Mouse (Mus musculus): ENCODE results near the gene Rnf41.

Rnf41 gene

DNA sequence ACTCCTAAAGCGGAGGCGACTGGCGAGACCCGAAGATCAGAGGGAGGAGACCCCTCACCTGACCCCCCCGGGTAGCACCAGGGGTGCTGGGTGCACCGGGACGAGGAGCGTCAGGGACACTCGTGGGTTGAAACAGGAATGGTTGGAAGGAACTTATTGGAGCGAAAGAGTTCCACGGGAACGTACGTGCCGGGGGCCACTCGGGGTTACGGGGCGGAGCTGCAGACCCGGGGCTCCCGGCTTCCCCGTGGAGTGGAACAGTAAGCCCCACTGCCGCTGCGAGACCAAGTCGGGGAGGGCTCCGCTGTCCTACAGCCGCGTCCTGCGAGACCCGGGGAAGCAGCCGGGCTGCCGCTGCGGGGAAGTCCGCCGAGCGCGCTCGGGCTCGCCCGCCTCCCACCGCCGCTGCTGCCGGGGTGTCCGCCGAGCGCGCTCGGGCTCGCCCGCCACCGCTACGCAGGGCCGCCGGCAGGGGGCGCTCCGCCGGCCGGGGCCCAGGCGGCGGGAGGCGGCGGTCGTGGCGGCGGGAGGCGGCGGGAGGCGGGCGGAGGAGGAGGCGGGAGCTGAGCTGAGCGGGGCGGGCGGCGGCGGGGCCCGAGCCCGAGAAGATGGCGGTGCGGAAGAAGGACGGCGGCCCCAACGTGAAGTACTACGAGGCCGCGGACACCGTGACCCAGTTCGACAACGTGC, 47.4 kb downstream of the Rnf41 start, which contains the start of gene Smarcc2:
Smarcc2 (plus strand) TSS at position 530 of the 690 bp plus-strand sequence.
- POLR2A ChIA-PET = interaction anchor here (1.0 to 4.9 kb wide), 15 partner anchors 10 to 136 kb away, joined by 3 to 31 read pairs (median 6); partner anchors contain the start of genes Esyt1 (in 2 of the 4), Zc3h10 (in 2 of the 4), Cnpy2 (in 1 of the 4) and Myl6 (in 1 of the 4)
- CTCF ChIA-PET = interaction anchor here in 3 of 4 experiments (0.6 to 2.1 kb wide), 7 partner anchors 10 to 412 kb away, joined by 3 to 8 read pairs (median 3); no protein-coding TSS in a partner anchor

GRCm38 (mm10) chr10:128459409-128460269, 48.2 kb downstream of the Rnf41 start:
- ChIA-PET CTCF (interaction anchor here (0.6 to 2.1 kb wide), 15 partner anchors 10 to 954 kb away, joined by 3 to 9 read pairs (median 4); partner anchors contain the start of gene Esyt1 (in 1 of the 4)), POLR2A (interaction anchor here (0.5 to 4.9 kb wide), 44 partner anchors 9 to 397 kb away, joined by 3 to 31 read pairs (median 4); partner anchors contain the start of genes Cnpy2 (in 3 of the 4), Myl6 (in 3 of the 4), Zc3h10 (in 3 of the 4) and Esyt1 (in 2 of the 4))

DNA sequence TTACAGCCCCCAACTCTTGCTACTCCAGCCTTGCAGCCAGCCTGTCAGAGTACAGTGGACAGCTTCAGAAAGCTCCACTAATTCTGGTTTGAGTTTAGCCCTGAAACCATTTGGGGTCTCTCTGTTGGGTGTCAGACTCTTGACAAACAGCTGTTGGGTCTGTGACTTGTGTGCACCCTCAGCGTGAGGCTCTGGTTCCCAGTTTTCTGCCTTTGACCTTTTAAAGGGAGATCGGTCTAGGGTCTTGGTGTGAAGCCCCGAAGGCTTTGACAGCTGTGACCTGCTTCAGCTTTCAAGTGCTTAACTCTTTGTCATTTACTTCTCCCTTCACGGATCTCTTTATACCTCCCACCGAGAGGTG, 48.8 kb downstream of the Rnf41 start:
- ChIA-PET POLR2A (interaction anchor here in 3 of 4 experiments (0.7 to 4.9 kb wide), 35 partner anchors 9 to 345 kb away, joined by 3 to 31 read pairs (median 5); partner anchors contain the start of genes Cnpy2 (in 3 of the 3), Myl6 (in 3 of the 3), Esyt1 (in 2 of the 3) and Zc3h10 (in 2 of the 3)), CTCF (interaction anchor here (0.6 to 2.1 kb wide), 11 partner anchors 14 to 153 kb away, joined by 3 to 9 read pairs (median 5); partner anchors contain the start of gene Esyt1 (in 1 of the 4))

GRCm38 (mm10) chr10:128474366-128474765, 62.9 kb downstream of the Rnf41 start:
- POLR2A ChIA-PET = interaction anchor here (0.6 to 5.8 kb wide), 69 partner anchors 8 to 391 kb away, joined by 3 to 62 read pairs (median 5); partner anchors contain the start of genes Myl6 (in 4 of the 4), Myl6b (in 3 of the 4), Nabp2 (in 3 of the 4) and Rnf41 (in 3 of the 4)
- CTCF ChIA-PET = interaction anchor here (0.5 to 2.5 kb wide), 36 partner anchors 8 to 960 kb away, joined by 3 to 15 read pairs (median 4); partner anchors contain the start of genes Myl6 (in 2 of the 4), Nabp2 (in 2 of the 4), Rnf41 (in 2 of the 4) and Erbb3 (in 1 of the 4)

- ChIA-PET POLR2A (interaction anchor here in 2 of 4 experiments (0.6 to 8.0 kb wide), 9 partner anchors 10 to 67 kb away, joined by 3 to 62 read pairs (median 10); partner anchors contain the start of genes Esyt1 (in 2 of the 2), Myl6b (in 1 of the 2) and Zc3h10 (in 1 of the 2)), CTCF (interaction anchor here in 1 of 4 experiments (1.4 kb wide), 1 partner anchor 8 kb away, joined by 4 read pairs; the partner anchor contains the start of gene Myl6)
These were observed 74.9 kb downstream of the Rnf41 start for GRCm38 (mm10) chr10:128486370-128486769.

- CTCF ChIA-PET = interaction anchor here in 2 of 4 experiments (0.6 to 1.4 kb wide), 4 partner anchors 14 to 286 kb away, joined by 3 to 5 read pairs (median 4); partner anchors contain the start of gene Esyt1 (in 1 of the 2)
- POLR2A ChIA-PET = interaction anchor here (0.6 to 8.0 kb wide), 27 partner anchors 8 to 185 kb away, joined by 3 to 62 read pairs (median 4); partner anchors contain the start of genes Esyt1 (in 2 of the 4), Myl6b (in 2 of the 4), Nabp2 (in 2 of the 4) and Rnf41 (in 2 of the 4)
These were observed 76.6 kb downstream of the Rnf41 start for GRCm38 (mm10) chr10:128487861-128488712.

- ChIA-PET CTCF (interaction anchor here in 2 of 4 experiments (0.6 kb wide), 3 partner anchors 130 to 285 kb away, joined by 3 read pairs; no protein-coding TSS in a partner anchor), POLR2A (interaction anchor here (0.9 to 8.0 kb wide), 23 partner anchors 9 to 185 kb away, joined by 3 to 62 read pairs (median 5); partner anchors contain the start of genes Myl6b (in 2 of the 4), Zc3h10 (in 2 of the 4), Esyt1 (in 1 of the 4) and Nabp2 (in 1 of the 4))
These were observed 77.3 kb downstream of the Rnf41 start for GRCm38 (mm10) chr10:128488776-128489175.

DNA sequence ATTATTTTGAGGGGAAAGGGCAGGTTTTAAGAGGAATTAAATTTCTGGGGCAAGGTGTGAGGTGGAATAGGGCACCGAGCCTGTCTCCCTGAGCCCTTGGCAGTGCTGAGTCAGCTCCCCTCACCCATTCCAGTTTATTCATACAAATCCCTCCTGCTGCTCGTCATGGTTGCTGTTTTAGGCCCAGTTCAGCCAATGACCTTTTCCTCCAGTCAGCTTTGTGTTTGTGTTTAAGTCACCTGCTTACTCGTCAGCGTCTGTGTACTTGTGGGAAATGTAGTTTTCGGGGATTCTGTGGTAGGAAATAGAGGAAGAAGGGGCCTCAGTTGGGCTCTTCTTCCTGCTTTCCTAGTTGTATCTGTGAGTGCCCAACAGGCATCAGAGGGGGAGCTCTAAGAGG, 77.9 kb downstream of the Rnf41 start:
- ChIA-PET CTCF (interaction anchor here in 3 of 4 experiments (0.6 to 1.4 kb wide), 3 partner anchors 15 to 131 kb away, joined by 3 read pairs; no protein-coding TSS in a partner anchor), POLR2A (interaction anchor here (0.6 to 8.0 kb wide), 24 partner anchors 9 to 267 kb away, joined by 3 to 62 read pairs (median 4); partner anchors contain the start of genes Zc3h10 (in 3 of the 4), Myl6b (in 2 of the 4), Pa2g4 (in 2 of the 4) and Nabp2 (in 1 of the 4))

- POLR2A ChIA-PET = interaction anchor here (0.6 to 8.0 kb wide), 24 partner anchors 8 to 312 kb away, joined by 3 to 62 read pairs (median 4); partner anchors contain the start of genes Zc3h10 (in 3 of the 4), Myl6b (in 2 of the 4), Nabp2 (in 2 of the 4) and Pa2g4 (in 2 of the 4)
- CTCF ChIA-PET = interaction anchor here in 1 of 4 experiments (1.4 kb wide), 1 partner anchor 15 kb away, joined by 3 read pairs; no protein-coding TSS in a partner anchor
These were observed 78.3 kb downstream of the Rnf41 start for GRCm38 (mm10) chr10:128489785-128490184.

DNA sequence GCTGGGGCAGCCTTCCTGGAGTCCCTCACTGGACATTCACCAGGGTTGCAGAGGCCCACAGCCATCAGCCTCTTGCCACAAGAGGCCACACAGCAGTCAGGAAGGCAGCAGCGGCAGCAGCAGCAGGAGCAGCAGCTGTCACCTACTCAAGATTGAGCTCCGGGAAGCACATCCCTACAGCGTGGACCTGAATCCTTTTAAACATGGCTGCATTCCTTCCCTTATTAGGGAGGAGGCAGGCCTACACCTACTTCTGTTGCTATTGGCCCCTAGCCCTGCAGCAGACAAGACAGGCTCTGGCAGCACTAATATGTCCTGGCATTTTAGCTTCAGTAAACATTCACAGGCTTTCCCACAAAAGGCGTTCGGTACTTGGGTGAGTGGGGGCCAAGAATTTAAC, 78.8 kb downstream of the Rnf41 start:
- ChIA-PET POLR2A (interaction anchor here (0.6 to 8.0 kb wide), 24 partner anchors 8 to 313 kb away, joined by 3 to 62 read pairs (median 4); partner anchors contain the start of genes Zc3h10 (in 3 of the 4), Myl6b (in 2 of the 4), Nabp2 (in 2 of the 4) and Pa2g4 (in 2 of the 4)), CTCF (interaction anchor here in 2 of 4 experiments (1.1 to 1.4 kb wide), 2 partner anchors 16 kb away, joined by 3 read pairs; no protein-coding TSS in a partner anchor)

DNA sequence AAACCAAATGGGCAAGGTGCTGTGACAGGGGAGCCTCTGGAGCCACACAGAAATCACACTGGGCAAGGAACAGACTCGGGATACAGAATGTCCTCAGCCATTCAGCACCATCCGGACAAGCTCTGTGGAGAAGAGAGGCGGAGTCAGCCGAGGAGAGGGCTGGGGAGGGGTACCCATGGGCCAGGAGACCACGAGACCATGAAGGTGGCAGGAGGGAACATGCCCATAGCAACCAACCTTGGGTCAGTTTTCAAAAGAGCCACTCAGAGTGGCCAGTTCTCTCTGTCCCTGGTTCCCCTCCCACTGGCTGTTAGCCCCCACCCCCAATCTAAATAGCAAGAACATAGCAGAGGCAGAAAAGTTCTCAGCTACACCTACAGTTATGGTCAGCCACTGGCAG, 79.5 kb downstream of the Rnf41 start:
- ChIA-PET CTCF (interaction anchor here in 2 of 4 experiments (1.1 to 1.4 kb wide), 2 partner anchors 16 to 17 kb away, joined by 3 read pairs; no protein-coding TSS in a partner anchor), POLR2A (interaction anchor here (0.6 to 8.0 kb wide), 22 partner anchors 8 to 254 kb away, joined by 3 to 62 read pairs (median 4); partner anchors contain the start of genes Zc3h10 (in 3 of the 4), Esyt1 (in 2 of the 4), Myl6b (in 2 of the 4) and Dgka (in 1 of the 4))

Data from embryonic stem cell, embryonic (primary cell).